ENCODE assay signal across 17 mouse cellular contexts in genomic region chr16:92799940-92800339, GRCm38 (mm10). TPM values are rescaled to one million over a fixed set of nuclear protein-coding genes. Genes with fewer than 3 reads are reported as not detected.
DNase-seq lines count a peak whose midpoint lies in the region; ATAC-seq and TF ChIP-seq lines count a peak whose summit lies in the region.
"Had no signal": no experiment of that assay in that cellular context is flagged by ENCODE, and none has a peak within 500 bp of the region (broad histone marks: within the 10 kb centered on the region; RNA-seq: fewer than 3 reads in every experiment).

No protein-coding gene starts in this region.

- 85% methylated on average over 7 of the region's 7 CpGs for WGBS in lung, embryonic 14.5 days
- WGBS in bone marrow, adult 2 months, result 81% methylated on average over 7 of the region's 7 CpGs
- 91% methylated on average over 7 of the region's 7 CpGs for WGBS in midbrain, embryonic 15.5 days

- ATAC-seq in lung, embryonic 14.5 days (ENCODE audit: insufficient read depth), result no peak
- no peak for ATAC-seq in frontal cortex, adult (ENCODE audit: low TSS enrichment)
- no peak for ATAC-seq in midbrain, embryonic 15.5 days (replicated peaks)
- ATAC-seq: forebrain, embryonic 16.5 days had no signal

- no peak for DNase-seq in lung, embryonic 14.5 days
- DNase-seq in lung, postnatal 14 days, result no peak
- peak; percentile 47 for DNase-seq in 416B (ENCODE audit: low read depth)
- DNase-seq: adrenal gland, postnatal 36 days; cerebellum, adult 11 months; gastrocnemius, adult 2 months; heart, adult 18-20 months; kidney, adult 11 months; kidney, postnatal 14 days; left cerebral cortex, postnatal 4 days; right cerebral cortex, postnatal 25 days had no signal

- H3K9me3 ChIP-seq in lung, embryonic 14.5 days (ENCODE audit: low read depth, low read length), result no peaks in the 10 kb centered on the region
- no peaks in the 10 kb centered on the region for H3K9me3 ChIP-seq in E14TG2a.4 (ENCODE audit: low read length)
- no peaks in the 10 kb centered on the region for H3K9me3 ChIP-seq in midbrain, embryonic 15.5 days
- H3K9me3 ChIP-seq: neural tube, embryonic 12.5 days had no signal

- H3K4me2 ChIP-seq in lung, embryonic 14.5 days, result no peak overlapping the region
- no peak overlapping the region for H3K4me2 ChIP-seq in midbrain, embryonic 15.5 days
- H3K4me2 ChIP-seq: neural tube, embryonic 12.5 days had no signal

- H3K27ac ChIP-seq in lung, embryonic 14.5 days (ENCODE audit: low read depth), result no peak overlapping the region
- H3K27ac ChIP-seq in bone marrow, adult 2 months (ENCODE audit: control insufficient read depth, insufficient read depth, low read depth, low read length, poor library complexity), result no peak overlapping the region
- H3K27ac ChIP-seq in midbrain, embryonic 15.5 days, result no peak overlapping the region
- H3K27ac ChIP-seq: gastrocnemius, adult 2 months; neural tube, embryonic 12.5 days had no signal

- H3K27me3 ChIP-seq in lung, embryonic 14.5 days (ENCODE audit: insufficient read depth, low read length), result no peaks in the 10 kb centered on the region
- no peaks in the 10 kb centered on the region for H3K27me3 ChIP-seq in E14TG2a.4 (ENCODE audit: insufficient read depth, low read length)
- no peaks in the 10 kb centered on the region for H3K27me3 ChIP-seq in midbrain, embryonic 15.5 days (replicated peaks)
- H3K27me3 ChIP-seq: neural tube, embryonic 12.5 days had no signal

- no peaks in the 10 kb centered on the region for H3K4me1 ChIP-seq in lung, embryonic 14.5 days (ENCODE audit: insufficient read depth)
- H3K4me1 ChIP-seq in E14TG2a.4 (replicated peaks; ENCODE audit: low read depth, low read length), result no peaks in the 10 kb centered on the region
- peaks cover 23% of the 10 kb centered on the region for H3K4me1 ChIP-seq in bone marrow, adult 2 months (ENCODE audit: control insufficient read depth, insufficient read depth, low read length)
- H3K4me1 ChIP-seq in midbrain, embryonic 15.5 days, result no peaks in the 10 kb centered on the region
- H3K4me1 ChIP-seq: neural tube, embryonic 12.5 days had no signal

- no peaks in the 10 kb centered on the region for H3K36me3 ChIP-seq in lung, embryonic 14.5 days (ENCODE audit: insufficient read depth)
- H3K36me3 ChIP-seq in E14TG2a.4 (ENCODE audit: insufficient read depth, low read length), result no peaks in the 10 kb centered on the region
- no peaks in the 10 kb centered on the region for H3K36me3 ChIP-seq in midbrain, embryonic 15.5 days (replicated peaks)
- H3K36me3 ChIP-seq: neural tube, embryonic 12.5 days had no signal

- H3K9ac ChIP-seq in lung, embryonic 14.5 days, result no peak overlapping the region
- no peak overlapping the region for H3K9ac ChIP-seq in midbrain, embryonic 15.5 days
- H3K9ac ChIP-seq: neural tube, embryonic 12.5 days had no signal

- 0 out of 2 replicates have a peak, but pooled peaks have one; percentile 9 for TF ChIP-seq CTCF in lung, embryonic 14.5 days (IDR thresholded peaks at IDR 0.05; ENCODE audit: low read depth)
- peak; percentile 46 for TF ChIP-seq CTCF in E14TG2a.4 (conservative IDR thresholded peaks at IDR 0.05; ENCODE audit: low read length)
- peak; percentile 33; the same call in 1 of the 2 replicates for TF ChIP-seq CTCF in bone marrow, adult 2 months (IDR thresholded peaks at IDR 0.05; ENCODE audit: control insufficient read depth, insufficient read depth, low read length)

- no peak for TF ChIP-seq POLR2A in bone marrow, adult 2 months (IDR thresholded peaks at IDR 0.05; ENCODE audit: borderline replicate concordance, control insufficient read depth, low read depth, low read length)

- no peak overlapping the region for H3K4me3 ChIP-seq in lung, embryonic 14.5 days (ENCODE audit: low read depth, low read length)
- H3K4me3 ChIP-seq in E14TG2a.4 (replicated peaks; ENCODE audit: low read length), result no peak overlapping the region
- no peak overlapping the region for H3K4me3 ChIP-seq in bone marrow, adult 2 months (replicated peaks; ENCODE audit: control insufficient read depth, low read depth, low read length)
- H3K4me3 ChIP-seq in midbrain, embryonic 15.5 days, result no peak overlapping the region
- H3K4me3 ChIP-seq: gastrocnemius, adult 2 months; neural tube, embryonic 12.5 days had no signal

RNA-seq across cellular contexts. Expression of gene Runx1, which starts 26.0 kb away (rescaled TPM):
- polyA plus RNA-seq in lung, embryonic 14.5 days (2014; fragmentation: Nextera tagmentation; extraction: Ambion mirVana), result 7.7 and 10.8 TPM in 2 replicates
- 15.8 and 24.5 TPM in 2 replicates for polyA plus RNA-seq in bone marrow, adult 2 months (2011; ENCODE audit: insufficient read depth, insufficient read length, low replicate concordance, missing spikeins)
- polyA plus RNA-seq in midbrain, embryonic 15.5 days (2015; fragmentation: Nextera tagmentation; extraction: Ambion mirVana), result 0.43 and 0.67 TPM in 2 replicates
